Mouse (Mus musculus): ENCODE results near the gene Nkap. TPM values are rescaled to one million over a fixed set of nuclear protein-coding genes. Genes with fewer than 3 reads are reported as not detected.

The Nkap gene
- polyA plus RNA-seq, 1 experiment: 3.2 TPM

- peaks cover 7% of the 10 kb centered on the region for H3K79me2 ChIP-seq (ENCODE audit: control insufficient read depth, insufficient read depth)
- H3K36me3 ChIP-seq (ENCODE audit: control insufficient read depth, insufficient read depth): peaks cover 30% of the 10 kb centered on the region
- no peak overlapping the region for H3K4me3 ChIP-seq (ENCODE audit: insufficient read depth, poor library complexity, severe bottlenecking)
- H3ac ChIP-seq (ENCODE audit: control insufficient read depth, insufficient read length, low read depth): no peak overlapping the region
- TF ChIP-seq CTCF (IDR thresholded peaks at IDR 0.05; ENCODE audit: control insufficient read depth, insufficient read depth, insufficient read length) (no peak), MAX (IDR thresholded peaks at IDR 0.05) (no peak), CEBPB (IDR thresholded peaks at IDR 0.05; ENCODE audit: low read depth) (no peak), MYOG (IDR thresholded peaks at IDR 0.05; ENCODE audit: control insufficient read depth, extremely low read depth, insufficient read length) (no peak), USF1 (IDR thresholded peaks at IDR 0.05; ENCODE audit: low read depth) (no peak), FOSL1 (IDR thresholded peaks at IDR 0.05; ENCODE audit: insufficient read depth, low read length, poor library complexity, severe bottlenecking) (no peak), MYOD1 (IDR thresholded peaks at IDR 0.05; ENCODE audit: control insufficient read depth, insufficient read length, low read depth) (no peak)
- no peaks in the 10 kb centered on the region for H3K27me3 ChIP-seq (ENCODE audit: control insufficient read depth, insufficient read depth, insufficient read length)
- no peaks in the 10 kb centered on the region for H3K79me3 ChIP-seq (ENCODE audit: low read depth)
Observed at GRCm38 (mm10) chrX:37103826-37104225, 22.8 kb upstream of the Nkap start.

- H3K79me2 ChIP-seq (ENCODE audit: control insufficient read depth, insufficient read depth): peaks cover 18% of the 10 kb centered on the region
- H3K4me3 ChIP-seq (ENCODE audit: insufficient read depth, poor library complexity, severe bottlenecking): peak overlapping the region; percentile 57
- H3K27me3 ChIP-seq (ENCODE audit: control insufficient read depth, insufficient read depth, insufficient read length): no peaks in the 10 kb centered on the region
- TF ChIP-seq USF1 (IDR thresholded peaks at IDR 0.05; ENCODE audit: low read depth): no peak
- no peak for TF ChIP-seq MYOG (IDR thresholded peaks at IDR 0.05; ENCODE audit: control insufficient read depth, extremely low read depth, insufficient read length)
- no peak for TF ChIP-seq CTCF (IDR thresholded peaks at IDR 0.05; ENCODE audit: control insufficient read depth, insufficient read depth, insufficient read length)
- TF ChIP-seq MAX (IDR thresholded peaks at IDR 0.05): no peak
- no peak for TF ChIP-seq MYOD1 (IDR thresholded peaks at IDR 0.05; ENCODE audit: control insufficient read depth, insufficient read length, low read depth)
- no peak for TF ChIP-seq CEBPB (IDR thresholded peaks at IDR 0.05; ENCODE audit: low read depth)
- no peak for TF ChIP-seq FOSL1 (IDR thresholded peaks at IDR 0.05; ENCODE audit: insufficient read depth, low read length, poor library complexity, severe bottlenecking)
- peaks cover 7% of the 10 kb centered on the region for H3K36me3 ChIP-seq (ENCODE audit: control insufficient read depth, insufficient read depth)
- H3ac ChIP-seq (ENCODE audit: control insufficient read depth, insufficient read length, low read depth): peak overlapping the region; percentile 81
- peaks cover 7% of the 10 kb centered on the region for H3K79me3 ChIP-seq (ENCODE audit: low read depth)
Observed at GRCm38 (mm10) chrX:37109526-37110192, 16.9 kb upstream of the Nkap start.

GRCm38 (mm10) chrX:37110193-37110880 lies 16.3 kb upstream of the Nkap start, which contains the start of gene Upf3b:
Upf3b (minus strand) TSS chrX:37110322.
- no peak for TF ChIP-seq MYOG (IDR thresholded peaks at IDR 0.05; ENCODE audit: control insufficient read depth, extremely low read depth, insufficient read length)
- no peak for TF ChIP-seq MYOD1 (IDR thresholded peaks at IDR 0.05; ENCODE audit: control insufficient read depth, insufficient read length, low read depth)
- no peak for TF ChIP-seq MAX (IDR thresholded peaks at IDR 0.05)
- TF ChIP-seq CEBPB (IDR thresholded peaks at IDR 0.05; ENCODE audit: low read depth): no peak
- no peak for TF ChIP-seq FOSL1 (IDR thresholded peaks at IDR 0.05; ENCODE audit: insufficient read depth, low read length, poor library complexity, severe bottlenecking)
- TF ChIP-seq USF1 (IDR thresholded peaks at IDR 0.05; ENCODE audit: low read depth): no peak
- no peak for TF ChIP-seq CTCF (IDR thresholded peaks at IDR 0.05; ENCODE audit: control insufficient read depth, insufficient read depth, insufficient read length)
- Histone ChIP-seq H3K27me3 (ENCODE audit: control insufficient read depth, insufficient read depth, insufficient read length) (peaks cover 2% of the 10 kb centered on the region), H3K79me3 (ENCODE audit: low read depth) (peaks cover 7% of the 10 kb centered on the region), H3K36me3 (ENCODE audit: control insufficient read depth, insufficient read depth) (peaks cover 7% of the 10 kb centered on the region), H3ac (ENCODE audit: control insufficient read depth, insufficient read length, low read depth) (peak within 1 kb of the TSS; percentile 81), H3K4me3 (ENCODE audit: insufficient read depth, poor library complexity, severe bottlenecking) (peak within 1 kb of the TSS; percentile 57), H3K79me2 (ENCODE audit: control insufficient read depth, insufficient read depth) (peaks cover 18% of the 10 kb centered on the region)

- H3K27me3 ChIP-seq (ENCODE audit: control insufficient read depth, insufficient read depth, insufficient read length): peaks cover 6% of the 10 kb centered on the region
- no peak overlapping the region for H3ac ChIP-seq (ENCODE audit: control insufficient read depth, insufficient read length, low read depth)
- peaks cover 7% of the 10 kb centered on the region for H3K79me3 ChIP-seq (ENCODE audit: low read depth)
- H3K4me3 ChIP-seq (ENCODE audit: insufficient read depth, poor library complexity, severe bottlenecking): no peak overlapping the region
- H3K79me2 ChIP-seq (ENCODE audit: control insufficient read depth, insufficient read depth): peaks cover 18% of the 10 kb centered on the region
- peaks cover 2% of the 10 kb centered on the region for H3K36me3 ChIP-seq (ENCODE audit: control insufficient read depth, insufficient read depth)
- TF ChIP-seq MYOG (IDR thresholded peaks at IDR 0.05; ENCODE audit: control insufficient read depth, extremely low read depth, insufficient read length): no peak
- no peak for TF ChIP-seq MYOD1 (IDR thresholded peaks at IDR 0.05; ENCODE audit: control insufficient read depth, insufficient read length, low read depth)
- TF ChIP-seq USF1 (IDR thresholded peaks at IDR 0.05; ENCODE audit: low read depth): no peak
- no peak for TF ChIP-seq FOSL1 (IDR thresholded peaks at IDR 0.05; ENCODE audit: insufficient read depth, low read length, poor library complexity, severe bottlenecking)
- no peak for TF ChIP-seq CEBPB (IDR thresholded peaks at IDR 0.05; ENCODE audit: low read depth)
- TF ChIP-seq MAX (IDR thresholded peaks at IDR 0.05): no peak
Observed at GRCm38 (mm10) chrX:37110881-37111193, 15.8 kb upstream of the Nkap start.

- Histone ChIP-seq H3ac (ENCODE audit: control insufficient read depth, insufficient read length, low read depth) (no peak overlapping the region), H3K36me3 (ENCODE audit: control insufficient read depth, insufficient read depth) (no peaks in the 10 kb centered on the region), H3K79me3 (ENCODE audit: low read depth) (no peaks in the 10 kb centered on the region), H3K27me3 (ENCODE audit: control insufficient read depth, insufficient read depth, insufficient read length) (peaks cover 16% of the 10 kb centered on the region), H3K79me2 (ENCODE audit: control insufficient read depth, insufficient read depth) (no peaks in the 10 kb centered on the region), H3K4me3 (ENCODE audit: insufficient read depth, poor library complexity, severe bottlenecking) (no peak overlapping the region)
- TF ChIP-seq FOSL1 (IDR thresholded peaks at IDR 0.05; ENCODE audit: insufficient read depth, low read length, poor library complexity, severe bottlenecking) (no peak), MAX (IDR thresholded peaks at IDR 0.05) (no peak), USF1 (IDR thresholded peaks at IDR 0.05; ENCODE audit: low read depth) (no peak), CTCF (IDR thresholded peaks at IDR 0.05; ENCODE audit: control insufficient read depth, insufficient read depth, insufficient read length) (no peak), MYOG (IDR thresholded peaks at IDR 0.05; ENCODE audit: control insufficient read depth, extremely low read depth, insufficient read length) (no peak), MYOD1 (IDR thresholded peaks at IDR 0.05; ENCODE audit: control insufficient read depth, insufficient read length, low read depth) (no peak), CEBPB (IDR thresholded peaks at IDR 0.05; ENCODE audit: low read depth) (no peak)
Observed at GRCm38 (mm10) chrX:37117085-37117484, 9.5 kb upstream of the Nkap start.
